Mouse (Mus musculus) naive thymus-derived CD4-positive, alpha-beta T cell, adult 2 months (primary cell): ENCODE measurements around the gene Gm42420.
A peak's percentile ranks its signal among the peaks of the same experiment; 100 is the strongest.

Experiments used
- DNase-seq: peaks from one replicate; pipeline ENCODE4 v3.0.0-alpha.2; 2011; ENCODE audit warnings: low read depth

Gm42420 gene

GRCm38 (mm10) chr6:39585517-39585916 lies at the start of gene Gm42420:
Gene Gm42420 (plus strand): TSS chr6:39585753.
- no peak for DNase-seq

- DNase-seq, result no peak
Measured at GRCm38 (mm10) chr6:39536621-39537020, 48.9 kb upstream of the Gm42420 start.

GRCm38 (mm10) chr6:39537276-39537675 lies 48.3 kb upstream of the Gm42420 start:
- no peak for DNase-seq

GRCm38 (mm10) chr6:39538227-39538626 lies 47.3 kb upstream of the Gm42420 start:
- no peak for DNase-seq

GRCm38 (mm10) chr6:39539679-39540155 lies 45.8 kb upstream of the Gm42420 start:
- peak; percentile 26 for DNase-seq

GRCm38 (mm10) chr6:39540563-39540962 lies 45.0 kb upstream of the Gm42420 start:
- DNase-seq, result no peak

GRCm38 (mm10) chr6:39542631-39543597 lies 42.6 kb upstream of the Gm42420 start:
- DNase-seq, result no peak

- DNase-seq, result no peak
Measured at GRCm38 (mm10) chr6:39543769-39544420, 41.7 kb upstream of the Gm42420 start.

GRCm38 (mm10) chr6:39545474-39545873 lies 40.1 kb upstream of the Gm42420 start:
- no peak for DNase-seq

- DNase-seq, result no peak
Measured at GRCm38 (mm10) chr6:39548030-39548429, 37.5 kb upstream of the Gm42420 start.

- no peak for DNase-seq
Measured at GRCm38 (mm10) chr6:39551981-39552636, 33.4 kb upstream of the Gm42420 start.

GRCm38 (mm10) chr6:39554888-39555647 lies 30.5 kb upstream of the Gm42420 start:
- DNase-seq, result no peak

- no peak for DNase-seq
Measured at GRCm38 (mm10) chr6:39555648-39555945, 30.0 kb upstream of the Gm42420 start.

GRCm38 (mm10) chr6:39556900-39557659 lies 28.5 kb upstream of the Gm42420 start:
- DNase-seq, result no peak

- DNase-seq, result no peak
Measured at GRCm38 (mm10) chr6:39557723-39558261, 27.8 kb upstream of the Gm42420 start, which contains the start of gene Dennd2a. Gene Dennd2a (minus strand): TSS chr6:39557867.

GRCm38 (mm10) chr6:39559276-39559939 lies 26.1 kb upstream of the Gm42420 start:
- DNase-seq, result no peak

- DNase-seq, result peak; percentile 88
Measured at GRCm38 (mm10) chr6:39562166-39563015, 23.2 kb upstream of the Gm42420 start.

- peak; percentile 70 for DNase-seq
Measured at GRCm38 (mm10) chr6:39567528-39567927, 18.0 kb upstream of the Gm42420 start.

- DNase-seq, result no peak
Measured at GRCm38 (mm10) chr6:39570426-39570825, 15.1 kb upstream of the Gm42420 start.
